Mouse (Mus musculus) ovary, adult 10 weeks (tissue): ENCODE results near the gene Sirpb1c. TPM values are rescaled to one million over a fixed set of nuclear protein-coding genes. Genes with fewer than 3 reads are reported as not detected.

ENCODE experiments used
- polyA plus RNA-seq: library from polyadenylated mRNA; stranded (reverse); fragments of 350-450 nt; fragmentation: Illumina TruSeq; extraction: RNeasy Lipid Tissue Mini Kit (QIAGEN cat#74804); gene quantifications from one replicate; pipeline ENCODE4 v1.2.3, GENCODE M21; 2014

Sirpb1c gene
- polyA plus RNA-seq, result 1.6 TPM

GRCm38 (mm10) chr3:15848280-15848679 is at the start of gene Sirpb1c:
Gene Sirpb1c (minus strand): TSS chr3:15848528.

Other genes starting within 250 kb of the Sirpb1c start
- gene Gm5150, start 157.9 kb upstream of the Sirpb1c start, polyA plus RNA-seq, result 0.40 TPM